Mouse (Mus musculus): ENCODE measurements around the gene Dlg2.

- TF ChIP-seq CTCF (conservative IDR thresholded peaks at IDR 0.05; ENCODE audit: low read length) (no peak), POU5F1 (IDR thresholded peaks at IDR 0.05; ENCODE audit: borderline replicate concordance, low read length) (no peak)
These were observed 217.6 kb downstream of the Dlg2 start for GRCm38 (mm10) chr7:90694050-90694449.
